Mouse (Mus musculus): ENCODE data around the gene Coa7.

DNA sequence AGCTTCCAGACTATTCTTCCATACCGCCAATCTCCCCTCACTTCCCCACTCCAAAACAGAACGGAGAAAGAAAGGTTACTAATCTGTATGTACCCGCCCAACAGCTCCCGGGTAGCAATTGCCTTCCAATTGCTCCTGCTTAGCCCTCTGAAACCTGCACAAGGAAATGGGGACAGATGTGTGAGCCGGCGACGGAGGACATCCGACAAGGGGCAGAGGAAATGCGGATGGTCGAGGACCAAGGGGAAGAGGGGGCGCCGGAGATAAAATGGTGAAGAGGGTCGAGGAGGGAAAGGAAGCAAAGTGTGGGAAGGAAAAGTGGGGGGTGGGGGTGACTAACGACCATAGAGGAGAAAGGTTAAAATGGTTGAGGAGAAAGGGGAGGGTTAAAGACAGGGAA lies 27.7 kb upstream of the Coa7 start:
- TF ChIP-seq POLR2A (IDR thresholded peaks at IDR 0.05; ENCODE audit: low read depth, low read length), result no peak
- TF ChIP-seq CTCF (IDR thresholded peaks at IDR 0.05; ENCODE audit: extremely low read depth, insufficient read length, insufficient replicate concordance, low read depth, low read length), result no peak

Data from small intestine, adult 2 months (tissue).